Mouse (Mus musculus) midbrain, postnatal 0 days (tissue): ENCODE results near the gene Tap2. TPM values are rescaled to one million over a fixed set of nuclear protein-coding genes. Genes with fewer than 3 reads are reported as not detected.
A peak's percentile ranks its signal among the peaks of the same experiment; 100 is the strongest.

ENCODE experiments used
- ATAC-seq: fragments of 200-750 bp; cut with Nextera tagmentation; 2 replicates; pipeline ENCODE4 v1.8.0; 2017; ENCODE audit warnings: moderate number of reproducible peaks, mild to moderate bottlenecking, moderate TSS enrichment, moderate library complexity; ENCODE audit not compliant: low FRiP score
- DNase-seq: peaks from one replicate; pipeline ENCODE4 v3.0.0-alpha.2; 2015; ENCODE audit warnings: low spot score
- H3K27ac ChIP-seq: fragments of 300-500 bp; sonication (generic); 2 replicates; pipeline ENCODE4 v1.5.1; 2014; ENCODE audit warnings: low read depth, mild to moderate bottlenecking, low read length, mixed read lengths
- H3K27me3 ChIP-seq: fragments of 300-500 bp; sonication (generic); 2 replicates; pipeline ENCODE4 v1.6.1; 2014; ENCODE audit warnings: low read length, control low read depth, mixed read lengths; ENCODE audit not compliant: insufficient read depth
- H3K36me3 ChIP-seq: fragments of 300-500 bp; sonication (generic); 2 replicates; pipeline ENCODE4 v1.6.1; 2014; ENCODE audit warnings: low read length, control low read depth, mixed read lengths; ENCODE audit not compliant: insufficient read depth
- H3K4me1 ChIP-seq: fragments of 300-500 bp; sonication (generic); 2 replicates; pipeline ENCODE4 v1.6.1; 2014; ENCODE audit warnings: mild to moderate bottlenecking, control low read depth, antibody characterized with exemption, low read length, mixed read lengths; ENCODE audit not compliant: insufficient read depth
- H3K4me2 ChIP-seq: fragments of 300-500 bp; sonication (generic); 2 replicates; pipeline ENCODE4 v1.6.1; 2014; ENCODE audit warnings: low read depth, mild to moderate bottlenecking, low read length, mixed read lengths; ENCODE audit not compliant: poor library complexity, severe bottlenecking
- H3K4me3 ChIP-seq: fragments of 300-500 bp; sonication (generic); 2 replicates; pipeline ENCODE4 v1.5.1; 2014; ENCODE audit warnings: low read depth, mild to moderate bottlenecking, low read length, moderate library complexity
- H3K9ac ChIP-seq: fragments of 300-500 bp; sonication (generic); replicated peaks from 2 replicates; pipeline ENCODE4 v1.6.1; 2014; ENCODE audit warnings: mild to moderate bottlenecking, low read length, moderate library complexity, mixed read lengths; ENCODE audit not compliant: poor library complexity, severe bottlenecking
- H3K9me3 ChIP-seq: fragments of 300-500 bp; sonication (generic); 2 replicates; pipeline ENCODE4 v1.6.1; 2016; ENCODE audit warnings: low read length, control low read depth
- CTCF ChIP-seq: IDR thresholded peaks from 2 replicates; pipeline ENCODE4 v1.5.1; 2016; ENCODE audit warnings: antibody characterized with exemption, mild to moderate bottlenecking
- WGBS: fragments of 180-500 bp; shearing (Covaris S2); extraction: QIAGEN DNeasy Blood & Tissue Kit; methylation state at CpG from one replicate; pipeline ENCODE4 v1.1.7; 2014; 5-methylcytosine and 5-hydroxymethylcytosine counted together
- polyA plus RNA-seq: library from polyadenylated mRNA; unstranded; fragments of >200 nt; fragmentation: Nextera tagmentation; extraction: Ambion mirVana; gene quantifications from 2 replicates; pipeline ENCODE4 v1.2.1, GENCODE M21; 2015
- total RNA-seq: library from RNA; depleted of rRNA; stranded (reverse); fragments of >200 nt; gene quantifications from 2 replicates; pipeline ENCODE4 v1.2.3, GENCODE M21; 2014

Gene Tap2
- total and polyA plus RNA-seq, 2 experiments from 2014 or later = 2.0 to 4.2 TPM

DNA sequence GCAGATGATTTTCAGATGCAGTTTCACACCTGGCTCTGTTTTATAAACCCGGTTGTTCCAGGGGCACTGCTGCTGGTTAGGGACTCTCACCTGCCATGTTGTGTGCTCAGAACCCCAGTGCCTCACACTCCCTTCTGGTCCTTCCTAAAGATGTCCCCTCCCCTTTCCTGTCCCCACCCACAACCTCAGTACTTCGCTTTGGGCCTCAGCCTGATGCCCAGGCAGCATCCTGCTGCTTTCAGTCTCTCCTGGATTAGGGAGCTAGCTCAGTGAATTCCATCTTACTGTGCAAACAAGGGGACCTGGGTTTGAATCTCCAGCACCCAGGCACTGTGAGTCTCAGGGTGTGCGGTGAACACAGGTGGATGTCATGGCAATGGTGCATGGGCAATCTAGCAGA lies 4.1 kb downstream of the Tap2 start:
- TF ChIP-seq CTCF = no peak
- H3K9me3 ChIP-seq = no peaks in the 10 kb centered on the region
- H3K4me2 ChIP-seq = no peak overlapping the region
- no peak overlapping the region for H3K4me3 ChIP-seq
- DNase-seq (no peak), ATAC-seq (no peak)
- H3K4me1 ChIP-seq = no peaks in the 10 kb centered on the region; the same call in 1 of the 2 replicates
- 66% methylated on average over 3 of the region's 3 CpGs for WGBS
- no peak overlapping the region for H3K9ac ChIP-seq
- no peak overlapping the region for H3K27ac ChIP-seq
- peaks cover 35% of the 10 kb centered on the region for H3K27me3 ChIP-seq
- H3K36me3 ChIP-seq = no peaks in the 10 kb centered on the region

DNA sequence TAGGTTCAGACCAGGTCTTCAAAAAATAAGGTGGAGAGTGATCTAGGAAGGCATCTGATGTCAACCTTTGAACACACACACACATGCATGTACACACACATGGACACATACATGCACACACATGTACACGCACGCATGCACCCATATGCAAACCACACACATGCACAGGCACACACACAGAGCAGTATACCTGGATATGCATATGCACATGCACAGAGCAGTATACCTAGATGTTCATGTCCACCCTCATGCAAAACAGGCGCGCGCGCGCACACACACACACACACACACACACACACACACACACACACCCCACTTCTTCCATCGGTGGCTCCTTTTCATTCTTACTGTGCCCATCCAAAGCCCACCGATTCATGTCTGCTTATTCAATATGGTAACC lies 4.5 kb downstream of the Tap2 start:
- H3K4me3 ChIP-seq = no peak overlapping the region
- DNase-seq (no peak), ATAC-seq (no peak)
- no peak overlapping the region for H3K4me2 ChIP-seq
- H3K27me3 ChIP-seq = peaks cover 36% of the 10 kb centered on the region
- H3K4me1 ChIP-seq = no peaks in the 10 kb centered on the region; the same call in 1 of the 2 replicates
- no peaks in the 10 kb centered on the region for H3K36me3 ChIP-seq
- WGBS = 91% methylated on average over 9 of the region's 9 CpGs
- TF ChIP-seq CTCF = no peak
- no peak overlapping the region for H3K27ac ChIP-seq
- no peaks in the 10 kb centered on the region for H3K9me3 ChIP-seq
- H3K9ac ChIP-seq = no peak overlapping the region

DNA sequence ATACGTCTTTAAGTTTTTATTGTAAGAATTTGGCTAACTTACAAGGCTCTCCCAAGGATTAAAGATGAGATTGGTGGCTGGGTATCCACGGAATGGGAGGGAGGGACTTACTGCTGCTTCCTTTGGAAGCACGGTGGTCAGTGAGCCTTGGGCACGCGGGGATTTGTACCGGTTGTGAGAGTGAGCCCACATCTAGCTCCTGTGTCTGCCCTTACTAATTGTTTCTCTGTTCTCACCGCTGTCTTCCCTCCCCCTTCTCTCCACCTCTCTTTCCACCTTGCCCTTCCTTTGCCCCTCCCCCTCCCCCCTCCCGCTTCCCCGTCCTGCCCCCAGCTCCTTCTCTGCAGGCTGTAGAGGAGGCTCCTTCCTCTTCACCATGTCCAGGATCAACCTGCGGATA lies 5.1 kb downstream of the Tap2 start:
- H3K9ac ChIP-seq = no peak overlapping the region
- no peak overlapping the region for H3K4me2 ChIP-seq
- no peak for DNase-seq
- no peak for TF ChIP-seq CTCF
- H3K36me3 ChIP-seq = no peaks in the 10 kb centered on the region
- H3K4me3 ChIP-seq = no peak overlapping the region
- no peaks in the 10 kb centered on the region; the same call in 1 of the 2 replicates for H3K4me1 ChIP-seq
- no peak for ATAC-seq
- 27% methylated on average over 8 of the region's 10 CpGs for WGBS
- H3K9me3 ChIP-seq = no peaks in the 10 kb centered on the region
- peaks cover 40% of the 10 kb centered on the region for H3K27me3 ChIP-seq
- no peak overlapping the region for H3K27ac ChIP-seq

DNA sequence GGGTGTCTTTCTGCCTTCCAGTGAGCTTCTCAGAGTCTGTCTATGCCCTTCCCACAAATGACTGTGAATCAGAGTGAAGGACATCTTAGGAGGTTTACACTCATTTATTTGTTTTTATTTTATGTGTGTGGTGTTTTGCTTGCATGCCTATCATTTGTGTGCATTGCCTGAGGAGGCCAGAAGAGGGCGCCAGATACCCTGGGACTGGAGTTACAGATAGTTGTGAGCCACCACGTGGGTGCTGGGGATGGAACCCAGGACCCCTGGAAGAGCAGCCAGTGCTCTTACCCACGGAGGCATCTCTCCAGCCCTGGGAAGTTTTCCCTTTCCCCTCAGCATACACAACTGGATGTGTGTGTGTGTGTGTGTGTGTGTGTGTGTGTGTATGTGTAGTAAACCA lies 6.4 kb downstream of the Tap2 start:
- Histone ChIP-seq H3K27me3 (peaks cover 40% of the 10 kb centered on the region), H3K36me3 (no peaks in the 10 kb centered on the region), H3K4me1 (no peaks in the 10 kb centered on the region; the same call in 1 of the 2 replicates), H3K4me3 (no peak overlapping the region), H3K4me2 (no peak overlapping the region), H3K9me3 (no peaks in the 10 kb centered on the region), H3K27ac (no peak overlapping the region), H3K9ac (no peak overlapping the region)
- TF ChIP-seq CTCF = peak; percentile 35
- WGBS = 45% methylated on average over 3 of the region's 3 CpGs
- no peak for DNase-seq
- no peak for ATAC-seq

DNA sequence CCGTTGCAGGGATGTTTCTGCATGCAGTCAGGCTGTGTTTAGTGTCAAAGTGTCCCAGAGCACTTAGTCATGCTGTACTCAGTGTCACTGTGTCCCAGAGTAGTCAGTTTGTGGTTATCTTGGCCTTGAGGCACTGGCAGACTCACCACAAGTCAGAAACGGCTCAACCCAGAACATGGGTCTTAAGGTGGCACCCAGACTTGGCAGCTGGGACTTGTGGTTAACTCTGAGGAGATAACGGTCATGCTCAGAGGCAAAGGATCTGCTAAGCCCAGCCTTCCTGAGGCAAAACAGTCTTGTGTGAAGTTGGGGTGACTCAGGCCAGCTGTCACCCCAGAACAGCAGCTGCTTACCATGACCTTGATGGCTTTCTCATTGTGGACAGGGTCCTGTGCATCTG lies 7.3 kb downstream of the Tap2 start:
- Histone ChIP-seq H3K9ac (no peak overlapping the region), H3K4me2 (no peak overlapping the region), H3K9me3 (no peaks in the 10 kb centered on the region), H3K4me1 (no peaks in the 10 kb centered on the region), H3K27ac (no peak overlapping the region), H3K4me3 (no peak overlapping the region), H3K36me3 (no peaks in the 10 kb centered on the region), H3K27me3 (peaks cover 37% of the 10 kb centered on the region)
- 69% methylated on average over 3 of the region's 3 CpGs for WGBS
- no peak for ATAC-seq
- no peak for TF ChIP-seq CTCF
- no peak for DNase-seq

DNA sequence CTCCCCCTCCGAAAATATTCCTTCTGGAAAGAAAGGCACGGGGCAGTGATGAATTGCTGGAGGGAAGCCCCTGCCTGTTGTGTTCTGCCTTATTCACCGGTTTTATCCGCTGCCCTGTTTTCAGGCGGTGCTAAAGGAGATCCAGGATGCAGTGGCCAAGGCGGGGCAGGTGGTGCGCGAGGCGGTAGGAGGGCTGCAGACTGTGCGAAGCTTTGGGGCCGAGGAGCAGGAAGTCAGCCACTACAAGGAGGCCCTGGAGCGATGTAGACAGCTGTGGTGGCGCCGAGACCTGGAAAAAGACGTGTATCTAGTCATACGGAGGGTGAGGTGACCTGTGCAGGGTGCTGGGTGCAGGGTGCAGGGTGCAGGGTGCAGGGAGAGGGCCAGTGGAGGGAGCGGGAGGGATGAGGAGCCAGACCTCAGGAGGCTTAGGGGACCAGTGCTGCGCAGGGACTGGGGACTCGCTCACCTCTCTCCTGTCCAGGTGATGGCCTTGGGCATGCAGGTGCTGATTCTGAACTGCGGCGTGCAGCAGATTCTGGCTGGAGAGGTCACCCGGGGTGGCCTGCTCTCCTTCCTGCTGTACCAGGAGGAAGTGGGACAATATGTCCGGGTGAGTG lies 8.5 kb downstream of the Tap2 start:
- no peak for TF ChIP-seq CTCF

More for the DNA sequence above, 8.5 kb downstream of the Tap2 start:
- ATAC-seq (no peak), DNase-seq (no peak)
- no peak overlapping the region for H3K4me3 ChIP-seq
- H3K9ac ChIP-seq = no peak overlapping the region
- H3K9me3 ChIP-seq = no peaks in the 10 kb centered on the region
- H3K27ac ChIP-seq = no peak overlapping the region
- H3K4me2 ChIP-seq = peak overlapping the region; percentile 20; the same call in 1 of the 2 replicates
- H3K4me1 ChIP-seq = no peaks in the 10 kb centered on the region
- WGBS = 22% methylated on average over 23 of the region's 23 CpGs
- H3K36me3 ChIP-seq = no peaks in the 10 kb centered on the region
- peaks cover 33% of the 10 kb centered on the region for H3K27me3 ChIP-seq
